Mouse (Mus musculus): ENCODE results near the gene Rps13.
A peak's percentile ranks its signal among the peaks of the same experiment; 100 is the strongest.
"Not testable (repeated sequence)": the region's sequence is repeated elsewhere in the genome, so short reads cannot be mapped to it uniquely, and the experiment has no call there.

Rps13 gene

GRCm38 (mm10) chr7:116333713-116334668 lies at the start of gene Rps13:
Gene Rps13, minus strand, starts transcription at chr7:116334195.
- peak; percentile 97 for DNase-seq

- not testable (repeated sequence) for DNase-seq
These were observed 45.2 kb upstream of the Rps13 start for GRCm38 (mm10) chr7:116379181-116379580.

GRCm38 (mm10) chr7:116374284-116374683 lies 40.3 kb upstream of the Rps13 start:
- DNase-seq = no peak

GRCm38 (mm10) chr7:116336226-116336625 lies 2.2 kb upstream of the Rps13 start:
- DNase-seq = peak; percentile 24

- no peak for DNase-seq
These were observed 1.1 kb upstream of the Rps13 start for GRCm38 (mm10) chr7:116335133-116335532.

- DNase-seq = no peak
These were observed 659 bp upstream of the Rps13 start for GRCm38 (mm10) chr7:116334669-116335038.

- DNase-seq = peak; percentile 24
These were observed 2.7 kb downstream of the Rps13 start for GRCm38 (mm10) chr7:116331246-116331645.

- DNase-seq = no peak
These were observed 4.1 kb downstream of the Rps13 start for GRCm38 (mm10) chr7:116329858-116330257.

- no peak for DNase-seq
These were observed 5.2 kb downstream of the Rps13 start for GRCm38 (mm10) chr7:116328777-116329176.

GRCm38 (mm10) chr7:116327901-116328300 lies 6.1 kb downstream of the Rps13 start:
- no peak for DNase-seq

GRCm38 (mm10) chr7:116323331-116323964 lies 10.5 kb downstream of the Rps13 start:
- peak; percentile 62 for DNase-seq

- DNase-seq = no peak
These were observed 24.5 kb downstream of the Rps13 start for GRCm38 (mm10) chr7:116309456-116309855.

GRCm38 (mm10) chr7:116308632-116308991 lies 25.4 kb downstream of the Rps13 start:
- no peak for DNase-seq

- DNase-seq = no peak
These were observed 25.9 kb downstream of the Rps13 start, which contains the start of gene Plekha7 for GRCm38 (mm10) chr7:116307871-116308631. Gene Plekha7, minus strand, starts transcription at chr7:116308376.

- DNase-seq = peak; percentile 33
These were observed 26.7 kb downstream of the Rps13 start for GRCm38 (mm10) chr7:116307099-116307870.

- no peak for DNase-seq
These were observed 27.4 kb downstream of the Rps13 start for GRCm38 (mm10) chr7:116306601-116307000.

GRCm38 (mm10) chr7:116301661-116302311 lies 32.2 kb downstream of the Rps13 start:
- no peak for DNase-seq

GRCm38 (mm10) chr7:116301144-116301543 lies 32.9 kb downstream of the Rps13 start:
- no peak for DNase-seq

- DNase-seq = no peak
These were observed 35.1 kb downstream of the Rps13 start for GRCm38 (mm10) chr7:116298851-116299250.

- no peak for DNase-seq
These were observed 35.6 kb downstream of the Rps13 start for GRCm38 (mm10) chr7:116298389-116298788.

GRCm38 (mm10) chr7:116294961-116295360 lies 39.0 kb downstream of the Rps13 start:
- DNase-seq = no peak

GRCm38 (mm10) chr7:116292377-116292776 lies 41.6 kb downstream of the Rps13 start:
- DNase-seq = no peak

Data from right cerebral cortex, postnatal 25 days (tissue).